Mouse (Mus musculus): ENCODE data around the gene Tmem238. TPM values are rescaled to one million over a fixed set of nuclear protein-coding genes. Genes with fewer than 3 reads are reported as not detected.

Gene Tmem238
- polyA plus RNA-seq, 1 experiment from 2014 or later = 32.8 TPM

- no peak overlapping the region for H3K4me2 ChIP-seq (ENCODE audit: low read depth, low read length)
- ATAC-seq = no peak
- no peak overlapping the region for H3K27ac ChIP-seq (ENCODE audit: low read length)
- peaks cover 39% of the 10 kb centered on the region for H3K27me3 ChIP-seq (replicated peaks; ENCODE audit: control insufficient read depth, insufficient read depth, low read length)
- no peak overlapping the region for H3K4me3 ChIP-seq (ENCODE audit: low read length)
- H3K36me3 ChIP-seq (ENCODE audit: control insufficient read depth, insufficient read depth, low read length) = peaks cover 3% of the 10 kb centered on the region; the same call in 1 of the 2 replicates
- 32% methylated on average over 5 of the region's 5 CpGs for WGBS
- no peak overlapping the region for H3K9ac ChIP-seq (ENCODE audit: low read depth, low read length)
- peaks cover 11% of the 10 kb centered on the region for H3K4me1 ChIP-seq (ENCODE audit: control insufficient read depth, insufficient read depth, low read length)
- no peaks in the 10 kb centered on the region for H3K9me3 ChIP-seq (ENCODE audit: control insufficient read depth, low read length)
Observed at GRCm38 (mm10) chr7:4779921-4780320, 9.5 kb downstream of the Tmem238 start.

- peaks cover 11% of the 10 kb centered on the region for H3K4me1 ChIP-seq (ENCODE audit: control insufficient read depth, insufficient read depth, low read length)
- H3K36me3 ChIP-seq (ENCODE audit: control insufficient read depth, insufficient read depth, low read length) = no peaks in the 10 kb centered on the region
- whole genome bisulfite sequencing = 4% methylated on average over 17 of the region's 20 CpGs
- ATAC-seq = no peak
- peaks cover 42% of the 10 kb centered on the region for H3K27me3 ChIP-seq (replicated peaks; ENCODE audit: control insufficient read depth, insufficient read depth, low read length)
- H3K4me3 ChIP-seq (ENCODE audit: low read length) = no peak overlapping the region
- H3K4me2 ChIP-seq (ENCODE audit: low read depth, low read length) = no peak overlapping the region
- H3K9ac ChIP-seq (ENCODE audit: low read depth, low read length) = no peak overlapping the region
- no peak overlapping the region for H3K27ac ChIP-seq (ENCODE audit: low read length)
- H3K9me3 ChIP-seq (ENCODE audit: control insufficient read depth, low read length) = no peaks in the 10 kb centered on the region
Observed at GRCm38 (mm10) chr7:4777851-4778637, 11.4 kb downstream of the Tmem238 start.

- Histone ChIP-seq H3K4me2 (ENCODE audit: low read depth, low read length) (peak overlapping the region; percentile 59), H3K4me1 (ENCODE audit: control insufficient read depth, insufficient read depth, low read length) (peaks cover 11% of the 10 kb centered on the region), H3K9ac (ENCODE audit: low read depth, low read length) (peak overlapping the region; percentile 59), H3K27ac (ENCODE audit: low read length) (no peak overlapping the region), H3K4me3 (ENCODE audit: low read length) (peak overlapping the region; percentile 49), H3K36me3 (ENCODE audit: control insufficient read depth, insufficient read depth, low read length) (no peaks in the 10 kb centered on the region), H3K9me3 (ENCODE audit: control insufficient read depth, low read length) (no peaks in the 10 kb centered on the region), H3K27me3 (replicated peaks; ENCODE audit: control insufficient read depth, insufficient read depth, low read length) (peaks cover 42% of the 10 kb centered on the region)
- WGBS = under 1% methylated on average over 37 of the region's 56 CpGs
- peak; percentile 73 for ATAC-seq
Observed at GRCm38 (mm10) chr7:4776861-4777830, 12.3 kb downstream of the Tmem238 start.

- 48% methylated on average over 10 of the region's 10 CpGs for WGBS
- Histone ChIP-seq H3K27ac (ENCODE audit: low read length) (no peak overlapping the region), H3K36me3 (ENCODE audit: control insufficient read depth, insufficient read depth, low read length) (no peaks in the 10 kb centered on the region), H3K4me3 (ENCODE audit: low read length) (no peak overlapping the region), H3K27me3 (replicated peaks; ENCODE audit: control insufficient read depth, insufficient read depth, low read length) (peaks cover 42% of the 10 kb centered on the region), H3K9me3 (ENCODE audit: control insufficient read depth, low read length) (no peaks in the 10 kb centered on the region), H3K4me1 (ENCODE audit: control insufficient read depth, insufficient read depth, low read length) (peaks cover 11% of the 10 kb centered on the region), H3K4me2 (ENCODE audit: low read depth, low read length) (no peak overlapping the region), H3K9ac (ENCODE audit: low read depth, low read length) (no peak overlapping the region)
- ATAC-seq = no peak
Observed at GRCm38 (mm10) chr7:4776131-4776530, 13.3 kb downstream of the Tmem238 start.

- Histone ChIP-seq H3K4me2 (ENCODE audit: low read depth, low read length) (no peak within 1 kb of the TSS), H3K36me3 (ENCODE audit: control insufficient read depth, insufficient read depth, low read length) (no peaks in the 10 kb centered on the region), H3K27me3 (replicated peaks; ENCODE audit: control insufficient read depth, insufficient read depth, low read length) (peaks cover 13% of the 10 kb centered on the region), H3K4me1 (ENCODE audit: control insufficient read depth, insufficient read depth, low read length) (no peaks in the 10 kb centered on the region), H3K27ac (ENCODE audit: low read length) (no peak within 1 kb of the TSS), H3K9me3 (ENCODE audit: control insufficient read depth, low read length) (no peaks in the 10 kb centered on the region), H3K9ac (ENCODE audit: low read depth, low read length) (no peak within 1 kb of the TSS), H3K4me3 (ENCODE audit: low read length) (no peak within 1 kb of the TSS)
- no peak for ATAC-seq
- 73% methylated on average over 4 of the region's 5 CpGs for WGBS
Observed at GRCm38 (mm10) chr7:4771202-4771601, 18.3 kb downstream of the Tmem238 start, which contains the start of gene Fam71e2. TSS of gene Fam71e2 (minus strand) at chr7:4771302.

- Histone ChIP-seq H3K9me3 (ENCODE audit: control insufficient read depth, low read length) (no peaks in the 10 kb centered on the region), H3K36me3 (ENCODE audit: control insufficient read depth, insufficient read depth, low read length) (no peaks in the 10 kb centered on the region), H3K4me2 (ENCODE audit: low read depth, low read length) (no peak overlapping the region), H3K27me3 (replicated peaks; ENCODE audit: control insufficient read depth, insufficient read depth, low read length) (no peaks in the 10 kb centered on the region), H3K27ac (ENCODE audit: low read length) (no peak overlapping the region), H3K4me1 (ENCODE audit: control insufficient read depth, insufficient read depth, low read length) (0 out of 2 replicates have a peak, but pooled peaks cover 4% of the 10 kb centered on the region), H3K9ac (ENCODE audit: low read depth, low read length) (no peak overlapping the region), H3K4me3 (ENCODE audit: low read length) (no peak overlapping the region)
- no peak for ATAC-seq
- 9% methylated on average over 4 of the region's 4 CpGs for WGBS
Observed at GRCm38 (mm10) chr7:4764946-4765710, 24.3 kb downstream of the Tmem238 start.

- no peaks in the 10 kb centered on the region for H3K27me3 ChIP-seq (replicated peaks; ENCODE audit: control insufficient read depth, insufficient read depth, low read length)
- no peak overlapping the region for H3K4me3 ChIP-seq (ENCODE audit: low read length)
- H3K27ac ChIP-seq (ENCODE audit: low read length) = no peak overlapping the region
- no peak for ATAC-seq
- 30% methylated on average over 1 of the region's 1 CpGs for WGBS
- H3K9ac ChIP-seq (ENCODE audit: low read depth, low read length) = no peak overlapping the region
- no peaks in the 10 kb centered on the region for H3K9me3 ChIP-seq (ENCODE audit: control insufficient read depth, low read length)
- H3K4me2 ChIP-seq (ENCODE audit: low read depth, low read length) = no peak overlapping the region
- H3K4me1 ChIP-seq (ENCODE audit: control insufficient read depth, insufficient read depth, low read length) = no peaks in the 10 kb centered on the region
- H3K36me3 ChIP-seq (ENCODE audit: control insufficient read depth, insufficient read depth, low read length) = no peaks in the 10 kb centered on the region
Observed at GRCm38 (mm10) chr7:4759670-4760069, 29.8 kb downstream of the Tmem238 start.

GRCm38 (mm10) chr7:4752821-4753570 is 36.5 kb downstream of the Tmem238 start, which contains the start of gene Cox6b2:
TSS of gene Cox6b2 (minus strand) at chr7:4753094.
- ATAC-seq = peak; percentile 94
- peak within 1 kb of the TSS; percentile 21; the same call in 1 of the 2 replicates for H3K27ac ChIP-seq (ENCODE audit: low read length)

More at GRCm38 (mm10) chr7:4752821-4753570, 36.5 kb downstream of the Tmem238 start, which contains the start of gene Cox6b2:
- Histone ChIP-seq H3K36me3 (ENCODE audit: control insufficient read depth, insufficient read depth, low read length) (no peaks in the 10 kb centered on the region), H3K4me3 (ENCODE audit: low read length) (peak within 1 kb of the TSS; percentile 51), H3K9ac (ENCODE audit: low read depth, low read length) (peak within 1 kb of the TSS; percentile 65), H3K27me3 (replicated peaks; ENCODE audit: control insufficient read depth, insufficient read depth, low read length) (no peaks in the 10 kb centered on the region), H3K4me2 (ENCODE audit: low read depth, low read length) (peak within 1 kb of the TSS; percentile 74), H3K4me1 (ENCODE audit: control insufficient read depth, insufficient read depth, low read length) (peaks cover 9% of the 10 kb centered on the region), H3K9me3 (ENCODE audit: control insufficient read depth, low read length) (no peaks in the 10 kb centered on the region)
- 4% methylated on average over 24 of the region's 24 CpGs for WGBS

Data from intestine, embryonic 16.5 days (tissue).